Mouse (Mus musculus) MEL (cell line): Measurements from ENCODE around the gene Fbxw17.

Experiments used
- NRF1 ChIP-seq: IDR thresholded peaks from 2 replicates; pipeline ENCODE4 v1.6.1; 2014; ENCODE audit warnings: low read depth, mild to moderate bottlenecking, inconsistent platforms, low read length, improper control_type of control experiment, moderate library complexity; ENCODE audit not compliant: poor library complexity, insufficient read depth, severe bottlenecking
- POLR2A ChIP-seq, 2 experiments: IDR thresholded peaks; 2 replicates each; pipeline ENCODE4 v1.6.1; 2011 to 2012; ENCODE audit warnings: low read length in 2 of 2, mild to moderate bottlenecking in 2 of 2, control low read depth in 1 of 2, improper control_type of control experiment in 1 of 2, low read depth in 1 of 2, moderate library complexity in 1 of 2; ENCODE audit not compliant: control insufficient read depth in 1 of 2, insufficient read depth in 1 of 2, poor library complexity in 1 of 2

DNA sequence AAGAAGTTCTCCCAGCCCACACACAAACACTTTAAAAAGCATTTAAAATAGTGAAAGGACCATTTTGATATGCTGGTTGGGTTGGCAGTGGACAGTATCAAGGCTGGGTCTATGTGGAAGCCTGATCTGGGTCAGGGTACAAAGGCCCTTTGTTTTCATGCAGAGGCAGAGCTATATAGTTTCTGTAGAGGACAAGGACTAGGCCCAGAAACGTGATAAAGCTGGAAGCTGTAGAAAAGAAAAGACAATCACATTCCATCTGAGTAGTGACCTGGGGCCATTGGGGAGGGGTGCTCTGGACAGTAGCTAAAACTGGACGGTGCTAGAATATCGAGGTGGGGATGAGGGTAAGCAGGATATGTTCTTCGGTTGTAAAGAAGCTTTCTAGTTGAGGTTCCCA is 27.6 kb downstream of the Fbxw17 start:
- TF ChIP-seq NRF1: no peak
- TF ChIP-seq POLR2A (IDR thresholded peaks at IDR 0.05; ENCODE audit: control insufficient read depth in 1 of 2, insufficient read depth in 1 of 2, low read depth in 1 of 2, low read length in 2 of 2, poor library complexity in 1 of 2): no peak
